Mouse (Mus musculus): ENCODE results near the gene Fetub. TPM values are rescaled to one million over a fixed set of nuclear protein-coding genes. Genes with fewer than 3 reads are reported as not detected.

The Fetub gene
- polyA plus RNA-seq, 2 experiments: 0.08 TPM; not detected in 1

DNA sequence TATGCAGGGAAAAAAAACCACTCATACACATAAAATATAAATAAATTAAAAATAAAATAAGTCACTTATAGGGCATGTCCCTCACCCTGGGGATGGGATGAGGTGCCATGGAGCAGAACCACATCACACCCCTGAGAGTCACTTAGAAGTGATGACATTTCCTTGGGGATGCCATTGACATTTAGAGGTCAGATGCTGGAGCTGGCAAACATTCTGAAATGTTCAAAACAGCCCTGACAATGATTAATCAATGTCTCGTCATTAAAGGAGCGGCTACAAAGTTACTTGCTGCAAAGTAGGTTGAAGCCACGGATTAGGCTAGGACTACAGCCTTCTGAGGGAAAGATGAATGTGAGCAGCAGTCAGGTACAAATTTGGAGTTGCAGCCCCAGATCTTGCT lies 16.8 kb upstream of the Fetub start:
- WGBS: 72% methylated on average over 3 of the region's 3 CpGs
- Histone ChIP-seq H3K4me2 (replicated peaks; ENCODE audit: low read depth, low read length, severe bottlenecking) (no peak overlapping the region), H3K4me3 (replicated peaks; ENCODE audit: low read length) (no peak overlapping the region), H3K27me3 (ENCODE audit: control insufficient read depth, insufficient read depth, low read length) (no peaks in the 10 kb centered on the region), H3K27ac (replicated peaks; ENCODE audit: low read depth, low read length) (no peak overlapping the region), H3K9me3 (ENCODE audit: control insufficient read depth, low read length) (no peaks in the 10 kb centered on the region), H3K36me3 (ENCODE audit: control insufficient read depth, insufficient read depth, low read length) (no peaks in the 10 kb centered on the region), H3K4me1 (ENCODE audit: control insufficient read depth, insufficient read depth, low read length) (no peaks in the 10 kb centered on the region), H3K9ac (ENCODE audit: low read depth, low read length, severe bottlenecking) (no peak overlapping the region)
- DNase-seq (ENCODE audit: low spot score): no peak
- no peak for ATAC-seq (ENCODE audit: low FRiP score, low read depth)
- no peak for TF ChIP-seq POLR2A (IDR thresholded peaks at IDR 0.05; ENCODE audit: borderline replicate concordance, extremely low read depth, insufficient read depth, insufficient read length)

DNA sequence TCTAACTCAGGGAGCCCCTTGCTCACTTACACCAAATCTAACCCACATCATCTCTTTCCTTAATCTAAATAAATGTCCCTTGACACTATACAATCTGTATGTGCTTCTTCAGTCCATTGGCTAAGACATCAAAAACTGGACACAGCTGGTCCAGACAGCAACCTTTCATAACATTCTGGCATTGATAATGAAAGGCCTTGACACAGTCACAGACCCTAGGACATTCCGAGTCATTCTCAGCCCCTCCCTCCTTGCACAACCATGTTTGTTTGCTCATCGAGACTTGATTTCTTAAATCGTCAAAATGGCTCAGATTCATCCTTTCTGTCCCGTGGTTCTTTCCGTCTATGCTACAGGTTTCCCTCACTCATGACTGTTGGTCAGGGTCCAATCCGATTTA lies 8.8 kb upstream of the Fetub start:
- Histone ChIP-seq H3K4me1 (ENCODE audit: control insufficient read depth, insufficient read depth, low read length) (no peaks in the 10 kb centered on the region), H3K36me3 (ENCODE audit: control insufficient read depth, insufficient read depth, low read length) (no peaks in the 10 kb centered on the region), H3K27ac (replicated peaks; ENCODE audit: low read depth, low read length) (no peak overlapping the region), H3K9me3 (ENCODE audit: control insufficient read depth, low read length) (no peaks in the 10 kb centered on the region), H3K9ac (ENCODE audit: low read depth, low read length, severe bottlenecking) (no peak overlapping the region), H3K4me3 (replicated peaks; ENCODE audit: low read length) (no peak overlapping the region), H3K4me2 (replicated peaks; ENCODE audit: low read depth, low read length, severe bottlenecking) (no peak overlapping the region), H3K27me3 (ENCODE audit: control insufficient read depth, insufficient read depth, low read length) (no peaks in the 10 kb centered on the region)
- WGBS: 88% methylated on average over 6 of the region's 6 CpGs
- DNase-seq (ENCODE audit: low spot score): no peak
- no peak for ATAC-seq (ENCODE audit: low FRiP score, low read depth)
- TF ChIP-seq POLR2A (IDR thresholded peaks at IDR 0.05; ENCODE audit: borderline replicate concordance, extremely low read depth, insufficient read depth, insufficient read length): no peak

DNA sequence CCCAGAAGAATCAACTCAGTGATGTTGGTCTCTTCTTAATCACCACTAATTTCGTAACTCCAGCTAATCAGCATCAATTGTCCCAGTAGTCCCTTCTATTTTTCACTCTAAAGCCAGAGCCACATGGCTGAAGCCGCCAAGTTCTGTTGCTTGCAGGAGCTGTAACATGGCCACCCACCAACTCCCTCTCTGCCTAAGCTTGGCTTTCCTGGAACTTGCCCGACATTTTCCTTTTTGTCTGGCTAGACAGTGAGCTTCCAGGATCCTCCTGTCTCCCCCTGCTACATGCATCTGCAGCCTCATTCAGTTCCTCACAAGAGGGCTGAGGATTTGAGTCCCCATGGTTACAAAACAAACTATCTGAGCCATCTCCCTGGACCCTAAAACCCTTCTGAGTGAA lies 6.1 kb upstream of the Fetub start:
- 82% methylated on average over 3 of the region's 3 CpGs for WGBS
- Histone ChIP-seq H3K27ac (replicated peaks; ENCODE audit: low read depth, low read length) (no peak overlapping the region), H3K9me3 (ENCODE audit: control insufficient read depth, low read length) (no peaks in the 10 kb centered on the region), H3K36me3 (ENCODE audit: control insufficient read depth, insufficient read depth, low read length) (no peaks in the 10 kb centered on the region), H3K4me3 (replicated peaks; ENCODE audit: low read length) (no peak overlapping the region), H3K4me1 (ENCODE audit: control insufficient read depth, insufficient read depth, low read length) (no peaks in the 10 kb centered on the region), H3K9ac (ENCODE audit: low read depth, low read length, severe bottlenecking) (no peak overlapping the region), H3K27me3 (ENCODE audit: control insufficient read depth, insufficient read depth, low read length) (no peaks in the 10 kb centered on the region), H3K4me2 (replicated peaks; ENCODE audit: low read depth, low read length, severe bottlenecking) (no peak overlapping the region)
- DNase-seq (ENCODE audit: low spot score): no peak
- TF ChIP-seq POLR2A (IDR thresholded peaks at IDR 0.05; ENCODE audit: borderline replicate concordance, extremely low read depth, insufficient read depth, insufficient read length): no peak
- ATAC-seq (ENCODE audit: low FRiP score, low read depth): no peak

DNA sequence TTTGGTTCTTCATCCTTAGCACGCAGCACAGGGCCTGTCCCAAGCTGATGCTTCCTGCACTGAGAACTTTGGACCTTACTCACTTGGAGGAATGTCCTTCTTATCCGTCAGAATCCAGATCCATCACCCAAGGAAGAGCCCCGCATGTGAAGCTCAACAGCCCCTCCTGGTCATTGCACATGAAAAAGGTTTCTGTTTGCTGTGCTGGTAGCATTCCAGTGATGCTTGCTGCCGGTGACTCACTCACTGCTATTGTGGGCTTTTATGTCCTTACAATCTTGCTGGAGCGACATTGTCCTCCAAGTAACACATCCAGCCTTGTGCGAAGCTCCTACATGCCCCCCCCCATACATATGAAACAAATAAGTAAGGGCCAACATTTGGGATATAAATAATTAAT lies 5.2 kb upstream of the Fetub start:
- no peaks in the 10 kb centered on the region for H3K9me3 ChIP-seq (ENCODE audit: control insufficient read depth, low read length)
- H3K27ac ChIP-seq (replicated peaks; ENCODE audit: low read depth, low read length): no peak overlapping the region
- H3K27me3 ChIP-seq (ENCODE audit: control insufficient read depth, insufficient read depth, low read length): no peaks in the 10 kb centered on the region
- ATAC-seq (ENCODE audit: low FRiP score, low read depth) (no peak), DNase-seq (ENCODE audit: low spot score) (no peak)
- H3K4me2 ChIP-seq (replicated peaks; ENCODE audit: low read depth, low read length, severe bottlenecking): no peak overlapping the region
- H3K4me3 ChIP-seq (replicated peaks; ENCODE audit: low read length): no peak overlapping the region
- no peaks in the 10 kb centered on the region for H3K4me1 ChIP-seq (ENCODE audit: control insufficient read depth, insufficient read depth, low read length)
- H3K9ac ChIP-seq (ENCODE audit: low read depth, low read length, severe bottlenecking): no peak overlapping the region
- no peaks in the 10 kb centered on the region for H3K36me3 ChIP-seq (ENCODE audit: control insufficient read depth, insufficient read depth, low read length)
- TF ChIP-seq POLR2A (IDR thresholded peaks at IDR 0.05; ENCODE audit: borderline replicate concordance, extremely low read depth, insufficient read depth, insufficient read length): no peak
- 84% methylated on average over 6 of the region's 6 CpGs for WGBS

DNA sequence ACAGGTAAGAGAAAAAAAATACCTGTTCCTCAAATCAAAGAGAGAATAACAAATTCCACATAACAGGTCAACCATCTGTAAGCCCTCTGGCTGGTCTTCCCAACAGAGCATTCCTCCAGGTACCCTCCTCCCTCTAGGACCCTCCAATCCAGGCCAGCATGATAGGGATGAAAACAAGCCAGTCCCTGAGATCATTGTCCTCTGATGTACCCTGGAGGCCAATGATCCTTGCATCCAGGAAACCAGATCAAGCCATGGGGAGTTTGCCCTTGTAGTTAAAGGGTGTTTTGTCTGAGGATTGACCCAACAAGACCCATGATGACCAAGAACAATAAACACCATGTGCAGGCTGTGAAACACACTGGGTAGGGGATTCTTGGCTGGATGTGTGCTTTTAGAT lies 3.9 kb upstream of the Fetub start:
- no peak overlapping the region for H3K4me3 ChIP-seq (replicated peaks; ENCODE audit: low read length)
- no peak overlapping the region for H3K4me2 ChIP-seq (replicated peaks; ENCODE audit: low read depth, low read length, severe bottlenecking)
- H3K4me1 ChIP-seq (ENCODE audit: control insufficient read depth, insufficient read depth, low read length): no peaks in the 10 kb centered on the region
- ATAC-seq (ENCODE audit: low FRiP score, low read depth): no peak
- no peak for TF ChIP-seq POLR2A (IDR thresholded peaks at IDR 0.05; ENCODE audit: borderline replicate concordance, extremely low read depth, insufficient read depth, insufficient read length)
- no peak overlapping the region for H3K9ac ChIP-seq (ENCODE audit: low read depth, low read length, severe bottlenecking)
- H3K9me3 ChIP-seq (ENCODE audit: control insufficient read depth, low read length): no peaks in the 10 kb centered on the region
- no peaks in the 10 kb centered on the region for H3K27me3 ChIP-seq (ENCODE audit: control insufficient read depth, insufficient read depth, low read length)
- H3K36me3 ChIP-seq (ENCODE audit: control insufficient read depth, insufficient read depth, low read length): no peaks in the 10 kb centered on the region
- no peak overlapping the region for H3K27ac ChIP-seq (replicated peaks; ENCODE audit: low read depth, low read length)
- DNase-seq (ENCODE audit: low spot score): no peak

DNA sequence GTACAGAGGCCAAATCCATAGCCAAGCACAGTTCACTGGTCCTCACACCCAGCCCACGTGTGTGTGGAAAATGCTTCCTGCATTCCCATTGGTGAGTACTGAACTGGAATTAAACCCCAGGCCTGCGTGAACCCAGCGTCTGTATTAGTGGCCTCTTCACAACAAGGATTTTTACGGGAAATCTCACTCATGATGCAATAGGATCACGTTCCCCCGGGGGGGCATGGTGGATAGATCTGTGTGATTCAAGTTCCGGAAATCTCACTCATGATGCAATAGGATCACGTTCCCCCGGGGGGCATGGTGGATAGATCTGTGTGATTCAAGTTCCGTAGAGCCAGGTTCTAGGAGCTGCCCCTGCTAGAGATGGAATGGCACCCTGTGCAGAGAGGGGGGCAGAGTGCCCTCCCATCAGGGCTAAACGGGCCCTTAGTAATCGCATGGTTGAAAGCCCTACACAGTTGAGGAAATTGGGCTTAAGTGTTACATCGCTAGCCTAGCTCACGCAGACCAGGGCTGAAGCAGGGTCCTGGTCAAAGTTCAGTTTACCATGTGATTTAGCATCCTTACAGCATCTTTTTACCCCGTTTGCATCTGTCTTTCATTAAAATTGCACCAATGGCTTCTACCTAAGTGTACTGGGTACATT lies 654 bp downstream of the Fetub start:
- no peaks in the 10 kb centered on the region for H3K27me3 ChIP-seq (ENCODE audit: control insufficient read depth, insufficient read depth, low read length)
- WGBS: 54% methylated on average over 15 of the region's 15 CpGs
- no peak for DNase-seq (ENCODE audit: low spot score)
- no peak for ATAC-seq (ENCODE audit: low FRiP score, low read depth)
- no peak overlapping the region for H3K27ac ChIP-seq (replicated peaks; ENCODE audit: low read depth, low read length)
- no peak overlapping the region for H3K4me3 ChIP-seq (replicated peaks; ENCODE audit: low read length)
- H3K4me2 ChIP-seq (replicated peaks; ENCODE audit: low read depth, low read length, severe bottlenecking): no peak overlapping the region
- H3K9ac ChIP-seq (ENCODE audit: low read depth, low read length, severe bottlenecking): no peak overlapping the region
- TF ChIP-seq POLR2A (IDR thresholded peaks at IDR 0.05; ENCODE audit: borderline replicate concordance, extremely low read depth, insufficient read depth, insufficient read length): no peak
- H3K36me3 ChIP-seq (ENCODE audit: control insufficient read depth, insufficient read depth, low read length): no peaks in the 10 kb centered on the region
- no peaks in the 10 kb centered on the region for H3K9me3 ChIP-seq (ENCODE audit: control insufficient read depth, low read length)
- H3K4me1 ChIP-seq (ENCODE audit: control insufficient read depth, insufficient read depth, low read length): no peaks in the 10 kb centered on the region

All from limb, embryonic 14.5 days (tissue).